Mouse (Mus musculus): ENCODE data around the gene H2-DMb1. TPM values are rescaled to one million over a fixed set of nuclear protein-coding genes. Genes with fewer than 3 reads are reported as not detected.

Gene H2-DMb1
- 10 to 100 TPM in 8 of 26 experiments, 1 to 10 TPM in 18; 1.2 to 20.1 (median 8.1) TPM for total RNA-seq (2018; cell fraction: chromatin; rRNA removed)
- total RNA-seq (2018; cell fraction: cytosol; rRNA removed): 10 to 100 TPM; 27.0 to 79.7 (median 49.7) TPM
- total RNA-seq (2018; cell fraction: nucleus; rRNA removed): 10 to 100 TPM; 11.2 to 50.6 (median 30.8) TPM
- polyA plus RNA-seq (2018): 26.4 to 54.6 TPM (median 34.2 TPM) in 3 replicates

DNA sequence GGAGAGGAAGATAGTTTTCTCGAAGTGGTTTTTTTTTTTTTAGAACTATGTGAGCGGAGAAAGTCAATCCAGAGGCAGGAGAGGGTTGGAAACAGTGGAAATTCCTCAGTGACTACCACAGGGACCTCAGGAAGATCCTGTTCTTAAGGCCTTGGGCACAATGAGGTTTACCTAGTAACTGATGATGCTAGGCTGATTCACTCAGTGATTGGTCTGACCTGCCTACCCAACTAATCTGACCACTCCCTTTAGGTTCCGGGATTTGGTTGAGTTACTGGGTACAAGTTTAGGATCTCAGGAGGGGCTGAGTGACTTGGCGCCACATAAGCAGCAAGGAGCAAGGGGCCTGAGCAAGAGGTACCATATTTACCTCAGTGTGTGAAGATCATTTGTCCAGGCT lies at the start of gene H2-DMb1:
Gene H2-DMb1, plus strand, starts transcription at position 150 of the 400 bp plus-strand sequence.
- Histone ChIP-seq H3K79me2 (ENCODE audit: inconsistent target) (peaks cover 21% of the 10 kb centered on the region; the same call in 1 of the 2 replicates), H3K4me3 (ENCODE audit: inconsistent target) (peak within 1 kb of the TSS; percentile 30), H3K36me3 (ENCODE audit: inconsistent target) (no peaks in the 10 kb centered on the region), H3K27ac (peak within 1 kb of the TSS; percentile 36; the same call in 1 of the 2 replicates)
- WGBS (ENCODE audit: missing documents): 24% methylated on average over 4 of the region's 4 CpGs

DNA sequence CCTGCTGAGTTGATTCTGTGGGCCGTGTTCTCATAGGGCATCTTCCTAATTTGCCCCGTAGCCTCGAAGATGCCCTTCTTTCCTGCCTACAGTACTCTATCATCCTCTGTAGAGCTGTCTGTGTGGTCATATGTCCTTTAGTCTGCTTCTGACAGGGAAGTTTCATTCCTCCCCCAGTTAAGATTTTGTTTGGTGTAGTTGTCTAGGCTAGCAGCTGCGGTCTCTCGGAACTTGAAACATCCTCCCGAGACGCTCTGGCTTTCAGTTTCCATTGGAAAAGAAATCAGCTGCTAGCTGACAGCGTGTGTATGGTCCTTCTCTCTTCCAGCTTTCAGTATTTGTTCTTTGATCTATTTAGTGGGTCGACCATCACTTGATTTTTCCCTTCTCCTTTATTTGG lies 48.1 kb upstream of the H2-DMb1 start:
- no peak overlapping the region for H3K27ac ChIP-seq
- H3K4me3 ChIP-seq (ENCODE audit: inconsistent target): no peak overlapping the region
- H3K79me2 ChIP-seq (ENCODE audit: inconsistent target): no peaks in the 10 kb centered on the region; the same call in 1 of the 2 replicates
- 73% methylated on average over 9 of the region's 9 CpGs for WGBS (ENCODE audit: missing documents)
- no peaks in the 10 kb centered on the region for H3K36me3 ChIP-seq (ENCODE audit: inconsistent target)

DNA sequence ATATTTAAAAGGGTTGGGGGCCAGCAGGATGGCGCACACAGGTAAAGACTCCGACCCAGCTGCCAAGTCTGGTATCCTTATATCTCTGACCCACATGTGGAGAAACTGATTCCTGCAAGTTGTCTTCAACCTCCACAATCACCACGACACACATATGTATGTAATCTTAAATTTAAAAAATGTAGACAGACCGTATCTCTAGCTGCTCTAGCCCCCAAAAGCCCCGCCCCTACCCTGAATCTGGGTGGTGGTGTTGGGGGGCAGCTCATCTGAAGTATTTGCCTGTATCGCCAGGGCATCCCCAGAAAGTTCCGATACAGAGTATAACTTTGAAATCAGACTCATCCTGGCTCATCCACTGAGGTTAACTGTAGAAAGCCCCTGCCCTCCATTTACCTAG lies 46.3 kb upstream of the H2-DMb1 start:
- H3K4me3 ChIP-seq (ENCODE audit: inconsistent target): no peak overlapping the region
- WGBS (ENCODE audit: missing documents): 92% methylated on average over 6 of the region's 7 CpGs

DNA sequence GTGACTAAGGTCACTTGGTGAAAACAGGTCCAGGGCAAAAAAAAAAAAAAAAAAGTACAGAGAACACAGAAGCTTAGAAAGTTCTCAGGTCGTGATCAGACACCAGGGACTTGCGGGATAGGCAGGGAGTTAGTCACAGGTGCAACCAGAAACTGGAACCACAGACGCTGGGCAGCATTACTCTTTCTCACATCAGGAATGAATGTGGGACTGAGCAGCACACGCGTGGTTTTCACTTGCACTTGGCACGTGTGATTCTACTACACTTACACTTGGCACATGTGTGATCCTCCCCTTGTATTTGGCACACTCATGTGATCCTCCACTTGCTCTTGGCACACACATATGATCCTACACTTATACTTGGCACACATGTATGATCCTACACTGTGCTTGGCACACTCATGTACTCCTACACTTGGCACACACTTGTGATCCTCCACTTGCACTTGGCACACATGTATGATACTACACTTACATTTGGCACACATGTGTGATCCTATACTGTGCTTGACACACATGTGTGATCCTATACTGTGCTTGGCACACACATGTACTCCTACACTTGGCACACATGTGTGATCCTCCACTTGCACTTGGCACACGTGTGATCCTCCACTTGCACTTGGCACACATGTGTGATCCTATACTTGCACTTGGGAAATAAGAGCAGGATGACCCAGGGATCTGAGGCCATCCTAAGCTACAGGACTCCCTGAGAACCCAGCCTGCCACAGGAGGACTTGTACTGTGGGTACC lies 45.6 kb upstream of the H2-DMb1 start:
- peaks cover 14% of the 10 kb centered on the region for H3K36me3 ChIP-seq (ENCODE audit: inconsistent target)
- 91% methylated on average over 7 of the region's 7 CpGs for WGBS (ENCODE audit: missing documents)
- H3K27ac ChIP-seq: no peak overlapping the region
- no peak overlapping the region for H3K4me3 ChIP-seq (ENCODE audit: inconsistent target)
- peaks cover under 1% of the 10 kb centered on the region; the same call in 1 of the 2 replicates for H3K79me2 ChIP-seq (ENCODE audit: inconsistent target)

More for the DNA sequence above, 46.3 kb upstream of the H2-DMb1 start:
- H3K79me2 ChIP-seq (ENCODE audit: inconsistent target): no peaks in the 10 kb centered on the region
- H3K36me3 ChIP-seq (ENCODE audit: inconsistent target): peaks cover 7% of the 10 kb centered on the region
- no peak overlapping the region for H3K27ac ChIP-seq

DNA sequence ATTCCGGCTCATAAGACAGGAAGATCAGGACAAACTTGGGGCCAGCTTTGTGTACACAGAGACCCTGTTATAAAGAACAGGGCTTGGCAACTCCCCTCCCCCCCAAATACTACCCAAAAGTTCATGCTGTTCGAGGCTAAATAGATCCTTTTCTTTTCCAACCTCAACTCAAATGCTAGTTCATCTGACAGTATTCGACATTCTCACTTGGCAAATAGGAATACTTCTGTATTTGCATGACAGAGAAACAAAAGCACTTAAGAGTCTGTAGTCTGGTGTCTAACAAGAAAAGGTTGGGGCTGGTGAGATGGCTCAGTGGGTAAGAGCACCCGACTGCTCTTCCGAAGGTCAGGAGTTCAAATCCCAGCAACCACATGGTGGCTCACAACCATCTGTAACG lies 44.4 kb upstream of the H2-DMb1 start:
- Histone ChIP-seq H3K79me2 (ENCODE audit: inconsistent target) (peaks cover 12% of the 10 kb centered on the region), H3K36me3 (ENCODE audit: inconsistent target) (peaks cover 26% of the 10 kb centered on the region), H3K27ac (no peak overlapping the region), H3K4me3 (ENCODE audit: inconsistent target) (no peak overlapping the region)
- 100% methylated on average over 3 of the region's 6 CpGs for whole genome bisulfite sequencing (ENCODE audit: missing documents)

DNA sequence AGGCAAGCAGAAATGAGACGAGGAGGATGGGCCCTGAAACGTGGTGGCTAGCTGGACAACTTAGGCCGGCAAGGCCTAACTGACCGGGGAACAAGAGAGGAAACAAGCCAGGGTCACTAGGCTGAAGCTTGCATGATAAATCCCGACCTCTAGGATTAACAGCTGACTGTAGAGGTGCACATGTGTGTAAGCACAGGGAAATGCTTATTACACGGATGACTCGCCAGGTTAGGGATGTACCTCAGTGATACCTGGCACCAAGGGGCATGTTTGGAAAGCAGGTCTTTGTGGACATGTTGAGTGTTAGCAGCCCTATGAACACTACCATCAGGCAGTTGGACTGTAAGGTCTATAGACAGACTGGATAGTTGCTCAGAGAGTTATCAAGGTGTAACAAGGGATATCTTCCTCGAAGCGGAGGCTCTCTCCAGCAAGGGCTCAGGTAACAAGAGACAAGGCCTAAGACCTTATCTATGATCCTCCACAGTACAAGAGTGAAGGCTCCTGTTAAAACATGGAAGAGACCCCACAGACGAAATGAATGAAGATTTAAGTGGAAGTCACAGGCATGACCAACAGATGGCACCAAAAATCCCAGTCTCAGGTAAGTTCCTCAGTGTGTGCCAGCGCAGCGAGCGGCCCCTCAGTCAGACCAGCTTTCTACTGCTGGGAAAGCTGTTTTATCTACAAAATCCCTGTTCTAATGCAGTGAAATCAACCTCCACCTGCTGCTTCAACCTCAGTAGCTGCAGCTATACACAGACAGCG lies 43.6 kb upstream of the H2-DMb1 start:
- 82% methylated on average over 14 of the region's 14 CpGs for WGBS (ENCODE audit: missing documents)
- peaks cover 33% of the 10 kb centered on the region for H3K36me3 ChIP-seq (ENCODE audit: inconsistent target)
- H3K79me2 ChIP-seq (ENCODE audit: inconsistent target): peaks cover 20% of the 10 kb centered on the region
- no peak overlapping the region for H3K4me3 ChIP-seq (ENCODE audit: inconsistent target)
- no peak overlapping the region for H3K27ac ChIP-seq

DNA sequence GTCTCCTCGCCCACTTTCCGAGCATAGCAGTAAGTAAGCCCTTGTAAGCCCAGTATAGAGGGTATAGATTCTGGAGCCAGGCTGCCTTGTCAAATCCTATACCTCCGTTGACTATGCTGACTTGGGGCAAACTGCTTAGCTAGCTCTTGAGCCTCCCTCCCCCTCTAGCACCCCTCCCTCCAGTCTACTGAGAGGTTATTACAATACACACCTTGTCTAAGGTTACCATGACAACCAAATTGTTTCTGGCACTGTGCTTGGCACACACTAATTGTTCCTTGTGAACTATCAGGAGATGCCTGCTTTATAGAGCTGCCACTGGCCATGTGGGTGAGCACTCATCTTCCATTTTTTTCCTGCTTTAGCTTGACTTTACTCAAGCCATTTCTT lies 43.1 kb upstream of the H2-DMb1 start:
- 86% methylated on average over 3 of the region's 3 CpGs for WGBS (ENCODE audit: missing documents)
- H3K79me2 ChIP-seq (ENCODE audit: inconsistent target): peaks cover 26% of the 10 kb centered on the region
- no peak overlapping the region for H3K27ac ChIP-seq
- no peak overlapping the region for H3K4me3 ChIP-seq (ENCODE audit: inconsistent target)
- peaks cover 39% of the 10 kb centered on the region for H3K36me3 ChIP-seq (ENCODE audit: inconsistent target)

DNA sequence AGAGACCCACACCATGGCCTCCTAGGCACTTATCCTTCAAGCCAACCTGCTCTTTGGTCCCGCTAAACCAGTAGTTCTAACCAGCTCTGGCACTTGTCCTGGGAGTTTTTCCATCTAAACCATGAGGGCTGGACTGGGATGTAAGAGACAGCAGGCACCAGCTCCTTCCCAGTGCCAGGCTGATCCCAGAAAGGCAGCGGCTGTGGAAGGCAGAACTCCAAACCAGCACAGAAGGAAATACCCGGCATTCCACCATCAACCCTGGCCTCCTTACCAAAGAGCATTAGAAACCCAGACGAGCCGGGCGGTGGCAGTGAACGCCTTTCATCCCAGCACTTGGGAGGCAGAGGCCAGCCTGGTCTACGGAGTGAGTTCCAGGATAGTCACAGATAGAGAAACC lies 42.6 kb upstream of the H2-DMb1 start:
- Histone ChIP-seq H3K27ac (no peak overlapping the region), H3K4me3 (ENCODE audit: inconsistent target) (no peak overlapping the region), H3K36me3 (ENCODE audit: inconsistent target) (peaks cover 44% of the 10 kb centered on the region), H3K79me2 (ENCODE audit: inconsistent target) (peaks cover 31% of the 10 kb centered on the region)
- 91% methylated on average over 8 of the region's 8 CpGs for WGBS (ENCODE audit: missing documents)

DNA sequence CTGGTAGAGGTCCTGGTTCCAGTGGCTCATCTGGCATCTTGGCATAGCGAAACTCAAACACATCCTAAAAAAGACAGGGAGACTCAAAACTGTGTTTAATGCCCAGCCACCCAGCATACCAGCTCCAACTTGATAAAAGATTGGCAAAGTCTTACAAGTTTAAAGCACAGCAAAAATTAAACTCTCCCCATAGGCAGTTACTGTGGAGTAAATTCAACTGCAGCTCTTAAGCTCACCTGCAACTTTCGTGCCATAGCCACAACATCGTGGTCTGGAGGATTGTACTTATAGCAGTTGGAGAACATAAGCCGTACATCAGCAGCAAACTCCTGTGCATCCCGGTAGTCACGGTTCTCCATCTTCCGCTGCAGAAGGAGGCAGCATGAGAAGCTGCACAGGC lies 38.8 kb upstream of the H2-DMb1 start:
- 93% methylated on average over 7 of the region's 7 CpGs for WGBS (ENCODE audit: missing documents)
- Histone ChIP-seq H3K79me2 (ENCODE audit: inconsistent target) (peaks cover 69% of the 10 kb centered on the region), H3K4me3 (ENCODE audit: inconsistent target) (no peak overlapping the region), H3K36me3 (ENCODE audit: inconsistent target) (peaks cover 60% of the 10 kb centered on the region), H3K27ac (no peak overlapping the region)

DNA sequence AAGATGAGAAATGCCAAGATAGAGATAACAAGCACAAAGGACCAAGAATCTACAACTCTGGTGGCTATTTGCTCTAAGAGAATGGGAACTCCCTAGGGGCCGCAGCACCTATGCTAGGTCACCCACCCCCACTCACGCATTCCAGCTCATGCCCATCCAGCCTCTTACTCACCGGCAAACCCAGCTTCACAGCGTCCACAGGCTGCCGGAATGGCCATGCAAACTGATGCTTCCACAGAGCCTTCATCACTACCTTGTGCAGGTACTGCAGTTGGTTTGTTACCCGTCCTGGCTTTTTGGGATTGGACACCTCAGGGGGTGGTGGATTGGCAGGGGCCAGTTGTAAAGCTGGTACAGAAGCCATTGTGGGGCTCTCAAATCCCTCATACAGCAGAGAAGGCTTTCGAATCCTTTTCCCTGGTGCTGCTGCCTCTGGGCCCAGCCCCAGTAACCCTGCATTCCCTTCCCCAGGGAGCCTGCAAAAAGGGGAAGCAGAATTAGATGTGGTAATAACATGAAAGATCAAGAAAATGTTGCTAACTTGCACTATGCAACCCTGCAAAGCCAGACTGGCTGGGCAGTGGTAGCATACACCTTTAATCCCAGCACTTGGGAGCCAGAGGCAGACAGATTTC lies 36.0 kb upstream of the H2-DMb1 start:
- Histone ChIP-seq H3K27ac (peak overlapping the region; percentile 62), H3K79me2 (ENCODE audit: inconsistent target) (peaks cover 80% of the 10 kb centered on the region), H3K4me3 (ENCODE audit: inconsistent target) (peak overlapping the region; percentile 90), H3K36me3 (ENCODE audit: inconsistent target) (peaks cover 50% of the 10 kb centered on the region)
- 17% methylated on average over 7 of the region's 7 CpGs for WGBS (ENCODE audit: missing documents)

DNA sequence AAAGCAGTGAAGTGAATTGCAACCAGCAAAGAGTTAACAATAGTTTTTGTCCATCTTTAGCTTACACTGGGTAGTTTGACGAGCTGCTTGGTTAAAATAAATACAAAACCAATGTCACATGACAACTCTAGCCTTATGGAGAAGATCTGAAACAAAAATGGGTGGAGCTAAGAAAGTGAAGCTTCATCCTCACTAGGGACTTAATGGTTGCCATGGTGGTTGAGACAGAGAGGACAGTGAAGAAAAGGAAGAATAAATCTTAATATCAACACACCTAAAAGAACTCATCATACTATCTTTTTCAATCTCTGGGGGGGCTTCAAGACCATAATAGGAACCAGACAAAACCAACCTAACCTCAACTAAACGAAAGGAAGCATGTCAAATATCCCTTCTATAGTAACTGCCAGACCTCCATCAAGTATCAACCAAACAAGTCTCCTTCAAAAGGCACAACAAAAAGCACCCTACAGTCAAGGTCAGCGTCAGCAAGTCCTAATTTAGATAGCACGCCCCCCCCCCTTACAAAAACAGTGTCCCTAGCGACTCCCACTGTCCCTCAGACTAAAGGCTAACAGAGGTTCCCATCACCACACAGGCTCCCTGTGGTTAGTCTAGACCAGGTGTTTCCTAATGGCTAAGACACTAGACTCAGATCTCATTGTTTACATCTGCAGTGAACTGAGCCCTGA lies 35.3 kb upstream of the H2-DMb1 start:
- 0% methylated on average over 3 of the region's 5 CpGs for WGBS (ENCODE audit: missing documents)
- Histone ChIP-seq H3K4me3 (ENCODE audit: inconsistent target) (peak overlapping the region; percentile 90), H3K27ac (peak overlapping the region; percentile 62), H3K79me2 (ENCODE audit: inconsistent target) (peaks cover 79% of the 10 kb centered on the region), H3K36me3 (ENCODE audit: inconsistent target) (peaks cover 43% of the 10 kb centered on the region)

DNA sequence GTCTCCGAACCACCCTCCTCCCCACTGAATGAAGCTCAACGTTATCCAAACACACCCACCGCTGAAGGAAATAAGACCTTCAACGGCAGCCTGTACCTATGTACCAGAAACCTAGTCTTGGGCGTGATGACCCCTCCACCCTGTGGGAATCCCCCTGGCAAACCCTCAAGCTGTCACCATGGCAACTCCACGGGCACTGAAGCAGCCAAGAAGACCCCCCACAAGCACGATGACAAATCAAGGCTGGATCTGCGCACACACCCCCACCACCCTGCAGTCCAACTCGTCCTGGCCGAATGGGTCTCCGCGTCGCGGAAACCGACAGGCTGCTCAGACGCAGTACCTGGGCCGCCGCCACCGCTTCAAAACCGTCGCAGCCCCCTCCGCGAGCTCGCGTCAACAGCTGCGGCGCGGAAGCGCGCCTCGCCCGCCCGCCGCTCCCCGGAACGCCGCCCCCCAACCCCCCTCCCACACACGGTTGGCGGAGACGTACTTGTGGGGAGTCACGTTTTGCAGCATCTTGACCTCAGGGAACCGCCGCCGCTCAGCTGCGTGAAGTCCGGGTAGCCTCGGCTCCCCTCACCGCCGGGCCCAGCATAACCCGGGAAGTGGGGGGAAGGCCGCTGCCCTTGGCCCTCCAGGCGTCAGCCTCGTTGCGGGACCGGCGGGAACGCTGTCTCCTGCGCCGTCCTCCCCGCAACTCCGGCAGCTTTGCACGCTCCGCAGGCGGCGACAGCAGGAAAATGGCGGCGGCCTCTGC lies 34.6 kb upstream of the H2-DMb1 start:
- H3K36me3 ChIP-seq (ENCODE audit: inconsistent target): peaks cover 36% of the 10 kb centered on the region
- peak overlapping the region; percentile 62 for H3K27ac ChIP-seq
- WGBS (ENCODE audit: missing documents): 0% methylated on average over 57 of the region's 67 CpGs
- peaks cover 78% of the 10 kb centered on the region for H3K79me2 ChIP-seq (ENCODE audit: inconsistent target)
- H3K4me3 ChIP-seq (ENCODE audit: inconsistent target): peak overlapping the region; percentile 90

DNA sequence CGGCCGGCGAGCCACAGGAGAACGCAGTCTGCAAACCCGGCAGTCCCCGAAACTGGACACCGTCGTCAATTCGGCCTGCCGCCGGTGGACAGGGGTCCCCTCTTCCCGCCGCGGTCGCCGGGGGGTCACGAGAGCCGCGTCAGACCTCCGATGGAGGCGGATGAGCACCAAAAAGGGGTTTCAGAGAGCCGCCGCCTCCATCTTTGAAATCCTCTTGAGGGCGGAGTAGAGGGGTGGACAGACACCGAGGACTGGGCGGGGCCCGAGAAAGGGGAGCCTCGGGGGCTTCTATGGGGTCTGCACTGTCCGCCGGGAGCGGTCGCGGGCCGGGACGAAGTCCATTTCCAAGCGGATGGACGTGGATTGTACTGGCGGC lies 34.0 kb upstream of the H2-DMb1 start:
- under 1% methylated on average over 28 of the region's 38 CpGs for WGBS (ENCODE audit: missing documents)
- Histone ChIP-seq H3K27ac (peak overlapping the region; percentile 32; the same call in 1 of the 2 replicates), H3K4me3 (ENCODE audit: inconsistent target) (peak overlapping the region; percentile 90), H3K79me2 (ENCODE audit: inconsistent target) (peaks cover 78% of the 10 kb centered on the region), H3K36me3 (ENCODE audit: inconsistent target) (peaks cover 30% of the 10 kb centered on the region)

All from macrophage (primary cell).